Mouse (Mus musculus) myocyte (in vitro differentiated cells): ENCODE results near the gene Eaf1.

ENCODE experiments used
- MAX ChIP-seq: IDR thresholded peaks from one replicate; pipeline ENCODE4 v1.6.1; 2011; ENCODE audit warnings: low read depth, mild to moderate bottlenecking, control low read depth
- MYOG ChIP-seq, 3 experiments: IDR thresholded peaks; one replicate each; pipeline ENCODE4 v1.6.1; 2011; ENCODE audit warnings: control low read depth in 2 of 3, low read depth in 2 of 3, mild to moderate bottlenecking in 2 of 3; ENCODE audit not compliant: insufficient read length in 2 of 3, control insufficient read depth in 1 of 3, insufficient read depth in 1 of 3
- POLR2A ChIP-seq: IDR thresholded peaks from one replicate; pipeline ENCODE4 v1.6.1; 2011; ENCODE audit warnings: low read depth, mild to moderate bottlenecking, control low read depth, moderate library complexity; ENCODE audit not compliant: insufficient read length
- POLR2AphosphoS2 ChIP-seq: IDR thresholded peaks from one replicate; pipeline ENCODE4 v1.6.1; 2011; ENCODE audit warnings: low read depth, control low read depth; ENCODE audit not compliant: insufficient read length

- no peak for TF ChIP-seq POLR2AphosphoS2
- no peak for TF ChIP-seq MAX
- no peak for TF ChIP-seq POLR2A
- TF ChIP-seq MYOG (IDR thresholded peaks at IDR 0.05; ENCODE audit: control insufficient read depth in 1 of 3, insufficient read depth in 1 of 3, insufficient read length in 2 of 3, low read depth in 2 of 3): no peak
Observed at GRCm38 (mm10) chr14:31464176-31464575, 30.0 kb upstream of the Eaf1 start.
